Mouse (Mus musculus) hindbrain, embryonic 15.5 days (tissue): ENCODE results near the gene Cd4. TPM values are rescaled to one million over a fixed set of nuclear protein-coding genes. Genes with fewer than 3 reads are reported as not detected.

ENCODE experiments used
- ATAC-seq: fragments of 200-750 bp; cut with Nextera tagmentation; 2 replicates; pipeline ENCODE4 v1.8.0; 2017; ENCODE audit warnings: low read depth, moderate number of reproducible peaks, moderate TSS enrichment; ENCODE audit not compliant: low FRiP score
- H3K27ac ChIP-seq: fragments of 300-500 bp; sonication (generic); replicated peaks from 2 replicates; pipeline ENCODE4 v1.5.1; 2015; ENCODE audit warnings: mild to moderate bottlenecking, inconsistent platforms
- H3K27me3 ChIP-seq: fragments of 300-500 bp; sonication (generic); 2 replicates; pipeline ENCODE4 v1.6.1; 2015; ENCODE audit warnings: control low read depth, inconsistent platforms
- H3K36me3 ChIP-seq: fragments of 300-500 bp; sonication (generic); 2 replicates; pipeline ENCODE4 v1.6.1; 2015; ENCODE audit warnings: control low read depth, inconsistent platforms
- H3K4me1 ChIP-seq: fragments of 300-500 bp; sonication (generic); replicated peaks from 2 replicates; pipeline ENCODE4 v1.6.1; 2015; ENCODE audit warnings: control low read depth, inconsistent platforms
- H3K4me2 ChIP-seq: fragments of 300-500 bp; sonication (generic); 2 replicates; pipeline ENCODE4 v1.6.1; 2015; ENCODE audit warnings: moderate library complexity, mild to moderate bottlenecking, inconsistent platforms
- H3K4me3 ChIP-seq: fragments of 300-500 bp; sonication (generic); 2 replicates; pipeline ENCODE4 v1.5.1; 2015; ENCODE audit warnings: mild to moderate bottlenecking, inconsistent platforms
- H3K9ac ChIP-seq: fragments of 300-500 bp; sonication (generic); 2 replicates; pipeline ENCODE4 v1.6.1; 2015; ENCODE audit warnings: inconsistent platforms
- H3K9me3 ChIP-seq: fragments of 300-500 bp; sonication (generic); 2 replicates; pipeline ENCODE4 v1.6.1; 2016; ENCODE audit warnings: control low read depth, inconsistent platforms
- WGBS: fragments of 180-500 bp; shearing (Covaris S2); methylation state at CpG from one replicate; pipeline ENCODE4 v1.1.7; 2015; 5-methylcytosine and 5-hydroxymethylcytosine counted together
- polyA plus RNA-seq: library from polyadenylated mRNA; unstranded; fragments of >200 nt; fragmentation: Nextera tagmentation; extraction: Ambion mirVana; gene quantifications from 2 replicates; pipeline ENCODE4 v1.2.1, GENCODE M21; 2015

Gene Cd4
- polyA plus RNA-seq, 1 experiment from 2014 or later, result 0.32 TPM

- WGBS, result under 1% methylated on average over 74 of the region's 86 CpGs
- peak within 1 kb of the TSS; percentile 91 for H3K9ac ChIP-seq
- peak within 1 kb of the TSS; percentile 97 for H3K27ac ChIP-seq
- peak within 1 kb of the TSS; percentile 89 for H3K4me2 ChIP-seq
- ATAC-seq, result peak; percentile 88
- no peaks in the 10 kb centered on the region for H3K9me3 ChIP-seq
- H3K4me3 ChIP-seq, result peak within 1 kb of the TSS; percentile 65
- no peaks in the 10 kb centered on the region for H3K27me3 ChIP-seq
- peaks cover 67% of the 10 kb centered on the region for H3K4me1 ChIP-seq
- peaks cover 7% of the 10 kb centered on the region for H3K36me3 ChIP-seq
Observed at GRCm38 (mm10) chr6:124856916-124857839, 30.8 kb downstream of the Cd4 start, which contains the start of gene P3h3. Gene P3h3, minus strand, starts transcription at chr6:124857752.

DNA sequence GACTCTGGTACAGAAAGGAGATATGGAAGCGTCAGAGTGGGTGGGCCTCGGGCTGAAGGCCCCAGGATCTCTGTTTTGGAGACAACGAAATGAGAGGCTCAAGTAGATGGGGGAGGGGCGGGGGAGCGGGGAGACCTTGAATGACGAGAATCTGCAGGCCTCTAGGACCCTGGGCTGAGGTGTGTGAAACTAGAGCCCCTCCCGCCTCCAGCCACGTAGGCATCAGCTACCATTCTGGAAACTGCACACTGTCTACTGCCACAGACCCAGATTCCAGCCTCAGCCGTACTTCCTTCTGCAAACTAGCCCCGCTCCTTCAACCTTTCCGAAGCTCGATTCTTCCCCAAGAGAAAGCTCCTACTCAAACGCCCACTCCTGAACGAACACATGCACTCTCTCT, 31.7 kb downstream of the Cd4 start:
- Histone ChIP-seq H3K27ac (peak overlapping the region; percentile 97), H3K4me3 (peak overlapping the region; percentile 65), H3K9ac (peak overlapping the region; percentile 91), H3K27me3 (no peaks in the 10 kb centered on the region), H3K9me3 (no peaks in the 10 kb centered on the region), H3K36me3 (peaks cover 7% of the 10 kb centered on the region), H3K4me1 (peaks cover 59% of the 10 kb centered on the region), H3K4me2 (peak overlapping the region; percentile 89)
- ATAC-seq, result peak; percentile 82
- WGBS, result 6% methylated on average over 14 of the region's 14 CpGs

- Histone ChIP-seq H3K27ac (no peak overlapping the region; the same call in 1 of the 2 replicates), H3K4me1 (peaks cover 42% of the 10 kb centered on the region), H3K4me2 (no peak overlapping the region), H3K27me3 (no peaks in the 10 kb centered on the region), H3K9ac (no peak overlapping the region), H3K9me3 (no peaks in the 10 kb centered on the region), H3K36me3 (peaks cover 7% of the 10 kb centered on the region), H3K4me3 (no peak overlapping the region)
- WGBS, result 74% methylated on average over 12 of the region's 12 CpGs
- no peak for ATAC-seq
Observed at GRCm38 (mm10) chr6:124854647-124855046, 33.4 kb downstream of the Cd4 start.

GRCm38 (mm10) chr6:124850535-124850934, 37.5 kb downstream of the Cd4 start:
- H3K27ac ChIP-seq, result no peak overlapping the region
- H3K4me1 ChIP-seq, result peaks cover 15% of the 10 kb centered on the region
- 47% methylated on average over 8 of the region's 8 CpGs for WGBS
- H3K36me3 ChIP-seq, result peaks cover 7% of the 10 kb centered on the region
- ATAC-seq, result no peak
- no peaks in the 10 kb centered on the region for H3K9me3 ChIP-seq
- H3K9ac ChIP-seq, result no peak overlapping the region
- H3K27me3 ChIP-seq, result no peaks in the 10 kb centered on the region
- no peak overlapping the region for H3K4me3 ChIP-seq
- no peak overlapping the region for H3K4me2 ChIP-seq

DNA sequence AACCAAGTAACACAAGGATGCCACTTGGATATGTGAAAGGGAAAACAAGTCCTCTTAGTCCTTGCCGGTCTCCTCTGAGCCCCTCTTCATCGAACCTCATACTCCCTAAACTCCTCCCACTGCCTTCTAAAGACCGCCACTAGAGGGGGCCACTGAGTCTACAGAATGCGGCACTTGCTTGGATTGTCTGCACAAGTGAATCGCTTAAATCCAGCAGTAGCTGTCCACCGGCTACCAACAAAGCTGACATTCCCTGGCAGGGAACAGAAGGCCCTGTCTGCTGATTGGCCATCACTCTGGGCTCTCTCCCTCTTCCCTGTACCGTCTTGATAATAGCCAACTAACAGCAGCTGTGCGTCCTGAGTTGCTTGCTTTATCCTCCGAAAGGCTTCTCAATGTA, 40.7 kb downstream of the Cd4 start:
- Histone ChIP-seq H3K4me3 (no peak overlapping the region), H3K27ac (peak overlapping the region; percentile 70), H3K4me2 (peak overlapping the region; percentile 19; the same call in 1 of the 2 replicates), H3K27me3 (no peaks in the 10 kb centered on the region), H3K9ac (no peak overlapping the region), H3K9me3 (no peaks in the 10 kb centered on the region), H3K36me3 (peaks cover 4% of the 10 kb centered on the region; the same call in 1 of the 2 replicates), H3K4me1 (0 out of 2 replicates have a peak, but pooled peaks cover 3% of the 10 kb centered on the region)
- peak; percentile 81 for ATAC-seq
- 4% methylated on average over 9 of the region's 9 CpGs for WGBS

- Histone ChIP-seq H3K27me3 (no peaks in the 10 kb centered on the region), H3K27ac (no peak within 1 kb of the TSS; the same call in 1 of the 2 replicates), H3K4me3 (no peak within 1 kb of the TSS), H3K9me3 (no peaks in the 10 kb centered on the region), H3K4me1 (peaks cover 4% of the 10 kb centered on the region; the same call in 1 of the 2 replicates), H3K4me2 (no peak within 1 kb of the TSS), H3K9ac (no peak within 1 kb of the TSS), H3K36me3 (peaks cover 10% of the 10 kb centered on the region; the same call in 1 of the 2 replicates)
- no peak for ATAC-seq
- 38% methylated on average over 15 of the region's 15 CpGs for WGBS
Observed at GRCm38 (mm10) chr6:124840241-124841167, 47.5 kb downstream of the Cd4 start, which contains the start of gene Gnb3. Gene Gnb3, minus strand, starts transcription at chr6:124840275.

GRCm38 (mm10) chr6:124839805-124840204, 48.2 kb downstream of the Cd4 start:
- ATAC-seq, result peak; percentile 25
- H3K4me2 ChIP-seq, result no peak overlapping the region
- 20% methylated on average over 8 of the region's 8 CpGs for WGBS
- H3K9me3 ChIP-seq, result no peaks in the 10 kb centered on the region
- H3K27ac ChIP-seq, result no peak overlapping the region; the same call in 1 of the 2 replicates
- H3K4me3 ChIP-seq, result no peak overlapping the region
- H3K36me3 ChIP-seq, result peaks cover 10% of the 10 kb centered on the region; the same call in 1 of the 2 replicates
- H3K4me1 ChIP-seq, result peaks cover 4% of the 10 kb centered on the region; the same call in 1 of the 2 replicates
- no peaks in the 10 kb centered on the region for H3K27me3 ChIP-seq
- no peak overlapping the region for H3K9ac ChIP-seq

DNA sequence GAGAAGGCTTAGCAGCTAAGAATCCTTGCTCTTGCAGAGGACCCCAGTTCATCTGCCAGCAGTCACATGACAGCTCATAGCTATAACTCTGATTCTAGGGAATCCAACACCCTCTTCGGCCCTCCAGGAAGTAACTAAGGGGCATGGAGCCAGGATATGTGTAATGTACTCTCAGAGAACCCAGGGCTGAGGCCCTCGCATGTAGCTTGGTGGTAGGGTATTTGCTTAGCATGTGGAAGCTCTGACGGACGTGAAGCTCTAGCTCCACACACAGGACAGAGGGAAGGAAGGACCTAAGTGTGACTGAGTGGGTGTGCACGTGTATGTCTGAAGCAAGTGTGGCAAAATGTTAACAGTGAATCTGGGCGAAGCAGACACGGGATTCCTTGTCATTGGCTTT, 51.6 kb downstream of the Cd4 start:
- Histone ChIP-seq H3K27me3 (no peaks in the 10 kb centered on the region), H3K4me3 (no peak overlapping the region), H3K36me3 (peaks cover 3% of the 10 kb centered on the region; the same call in 1 of the 2 replicates), H3K27ac (no peak overlapping the region), H3K9ac (no peak overlapping the region), H3K4me2 (no peak overlapping the region), H3K4me1 (peaks cover 4% of the 10 kb centered on the region; the same call in 1 of the 2 replicates), H3K9me3 (no peaks in the 10 kb centered on the region)
- 83% methylated on average over 7 of the region's 7 CpGs for WGBS
- no peak for ATAC-seq

GRCm38 (mm10) chr6:124835531-124835930, 52.5 kb downstream of the Cd4 start:
- Histone ChIP-seq H3K4me3 (no peak overlapping the region), H3K27me3 (no peaks in the 10 kb centered on the region), H3K4me2 (no peak overlapping the region), H3K9ac (no peak overlapping the region), H3K9me3 (no peaks in the 10 kb centered on the region), H3K27ac (no peak overlapping the region), H3K36me3 (no peaks in the 10 kb centered on the region), H3K4me1 (peaks cover 6% of the 10 kb centered on the region)
- no peak for ATAC-seq
- WGBS, result 58% methylated on average over 10 of the region's 10 CpGs

DNA sequence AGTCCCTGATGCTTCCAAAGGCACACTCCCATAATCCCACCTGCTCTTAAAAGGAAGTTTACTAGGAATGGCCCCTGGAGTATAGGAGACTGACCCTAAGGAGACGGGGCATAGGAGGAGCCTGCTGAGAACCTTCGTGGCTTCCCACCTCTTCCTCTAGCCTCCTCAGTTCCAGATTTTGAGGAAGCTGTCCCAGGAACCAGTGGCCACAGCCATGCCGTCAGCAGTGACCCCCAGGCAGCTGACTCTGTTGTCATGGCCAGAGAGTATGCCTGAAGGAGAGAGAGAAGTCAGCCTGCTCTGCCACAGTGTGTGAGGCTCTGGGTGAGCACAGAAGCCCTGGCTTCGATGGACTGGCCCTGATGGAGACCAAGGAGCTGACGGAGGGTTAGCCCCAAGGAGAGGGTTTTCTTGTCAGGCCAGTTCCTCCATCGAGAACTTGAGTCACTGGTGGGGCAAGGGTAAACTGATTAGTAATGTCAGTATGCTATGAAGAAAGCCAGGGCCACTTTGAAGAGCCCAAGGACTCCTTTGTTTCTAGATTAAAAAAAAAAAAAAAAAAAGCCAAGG, 53.4 kb downstream of the Cd4 start:
- no peak overlapping the region for H3K4me2 ChIP-seq
- no peak overlapping the region for H3K9ac ChIP-seq
- WGBS, result 86% methylated on average over 6 of the region's 6 CpGs
- H3K9me3 ChIP-seq, result no peaks in the 10 kb centered on the region
- no peak for ATAC-seq
- no peak overlapping the region for H3K27ac ChIP-seq
- no peaks in the 10 kb centered on the region for H3K27me3 ChIP-seq
- peaks cover 7% of the 10 kb centered on the region for H3K4me1 ChIP-seq
- H3K36me3 ChIP-seq, result no peaks in the 10 kb centered on the region
- no peak overlapping the region for H3K4me3 ChIP-seq

DNA sequence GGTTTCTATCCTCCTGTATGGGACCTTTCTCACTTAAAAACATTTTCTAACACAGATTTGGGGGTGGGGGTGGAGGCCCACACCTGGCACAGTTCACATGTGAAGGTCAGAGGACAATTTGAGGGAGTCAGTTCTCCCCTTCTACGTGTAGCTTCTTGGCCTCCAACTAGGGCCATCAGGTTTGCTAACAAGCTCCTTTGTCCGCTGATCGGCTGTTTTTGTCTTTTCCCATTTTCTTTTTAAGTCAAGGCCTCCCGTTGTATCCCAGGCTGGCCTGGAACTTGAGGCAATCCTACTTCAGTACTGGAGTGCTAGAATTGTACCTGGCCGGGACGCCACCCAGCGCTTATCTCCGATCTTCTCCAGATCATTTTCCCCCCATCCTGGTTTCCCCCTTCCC, 56.4 kb downstream of the Cd4 start:
- Histone ChIP-seq H3K4me3 (no peak overlapping the region), H3K9me3 (no peaks in the 10 kb centered on the region), H3K27ac (no peak overlapping the region), H3K36me3 (no peaks in the 10 kb centered on the region; the same call in 1 of the 2 replicates), H3K27me3 (no peaks in the 10 kb centered on the region), H3K4me2 (no peak overlapping the region), H3K4me1 (peaks cover 22% of the 10 kb centered on the region), H3K9ac (no peak overlapping the region)
- WGBS, result 89% methylated on average over 8 of the region's 8 CpGs
- ATAC-seq, result no peak
